Mouse (Mus musculus): ENCODE data around the gene Npas3. TPM values are rescaled to one million over a fixed set of nuclear protein-coding genes. Genes with fewer than 3 reads are reported as not detected.

The Npas3 gene
- polyA plus RNA-seq, 1 experiment: 0.01 TPM

GRCm38 (mm10) chr12:54067886-54068756 is 819.6 kb downstream of the Npas3 start:
- H3ac ChIP-seq (ENCODE audit: control insufficient read depth, insufficient read length, low read depth): no peak overlapping the region
- no peaks in the 10 kb centered on the region for H3K79me3 ChIP-seq (ENCODE audit: low read depth)
- H3K27me3 ChIP-seq (ENCODE audit: control insufficient read depth, insufficient read depth, insufficient read length): no peaks in the 10 kb centered on the region
- no peak overlapping the region for H3K4me3 ChIP-seq (ENCODE audit: insufficient read depth, poor library complexity, severe bottlenecking)
- H3K36me3 ChIP-seq (ENCODE audit: control insufficient read depth, insufficient read depth): no peaks in the 10 kb centered on the region
- TF ChIP-seq FOSL1 (IDR thresholded peaks at IDR 0.05; ENCODE audit: insufficient read depth, low read length, poor library complexity, severe bottlenecking) (no peak), USF1 (IDR thresholded peaks at IDR 0.05; ENCODE audit: low read depth) (no peak), MAX (IDR thresholded peaks at IDR 0.05) (no peak)
- no peaks in the 10 kb centered on the region for H3K79me2 ChIP-seq (ENCODE audit: control insufficient read depth, insufficient read depth)

- H3ac ChIP-seq (ENCODE audit: control insufficient read depth, insufficient read length, low read depth): no peak overlapping the region
- TF ChIP-seq CEBPB (IDR thresholded peaks at IDR 0.05; ENCODE audit: low read depth) (no peak), MAX (IDR thresholded peaks at IDR 0.05) (no peak), MYOG (IDR thresholded peaks at IDR 0.05; ENCODE audit: control insufficient read depth, extremely low read depth, insufficient read length) (no peak), CTCF (IDR thresholded peaks at IDR 0.05; ENCODE audit: control insufficient read depth, insufficient read depth, insufficient read length) (no peak), USF1 (IDR thresholded peaks at IDR 0.05; ENCODE audit: low read depth) (no peak), MYOD1 (IDR thresholded peaks at IDR 0.05; ENCODE audit: control insufficient read depth, insufficient read length, low read depth) (no peak), FOSL1 (IDR thresholded peaks at IDR 0.05; ENCODE audit: insufficient read depth, low read length, poor library complexity, severe bottlenecking) (no peak)
- no peak overlapping the region for H3K4me3 ChIP-seq (ENCODE audit: insufficient read depth, poor library complexity, severe bottlenecking)
These were observed 820.3 kb downstream of the Npas3 start for GRCm38 (mm10) chr12:54068757-54069146.

GRCm38 (mm10) chr12:54074012-54074411 is 825.5 kb downstream of the Npas3 start:
- no peaks in the 10 kb centered on the region for H3K27me3 ChIP-seq (ENCODE audit: control insufficient read depth, insufficient read depth, insufficient read length)
- TF ChIP-seq MYOG (IDR thresholded peaks at IDR 0.05; ENCODE audit: control insufficient read depth, extremely low read depth, insufficient read length) (no peak), FOSL1 (IDR thresholded peaks at IDR 0.05; ENCODE audit: insufficient read depth, low read length, poor library complexity, severe bottlenecking) (no peak), MAX (IDR thresholded peaks at IDR 0.05) (no peak)
- no peaks in the 10 kb centered on the region for H3K79me2 ChIP-seq (ENCODE audit: control insufficient read depth, insufficient read depth)
- H3ac ChIP-seq (ENCODE audit: control insufficient read depth, insufficient read length, low read depth): no peak overlapping the region
- no peak overlapping the region for H3K4me3 ChIP-seq (ENCODE audit: insufficient read depth, poor library complexity, severe bottlenecking)
- H3K79me3 ChIP-seq (ENCODE audit: low read depth): no peaks in the 10 kb centered on the region
- H3K36me3 ChIP-seq (ENCODE audit: control insufficient read depth, insufficient read depth): no peaks in the 10 kb centered on the region

More at GRCm38 (mm10) chr12:54068757-54069146, 820.3 kb downstream of the Npas3 start:
- Histone ChIP-seq H3K27me3 (ENCODE audit: control insufficient read depth, insufficient read depth, insufficient read length) (no peaks in the 10 kb centered on the region), H3K79me3 (ENCODE audit: low read depth) (no peaks in the 10 kb centered on the region), H3K36me3 (ENCODE audit: control insufficient read depth, insufficient read depth) (no peaks in the 10 kb centered on the region), H3K79me2 (ENCODE audit: control insufficient read depth, insufficient read depth) (no peaks in the 10 kb centered on the region)

GRCm38 (mm10) chr12:54080996-54081395 is 832.5 kb downstream of the Npas3 start:
- TF ChIP-seq MAX (IDR thresholded peaks at IDR 0.05): no peak
- no peak for TF ChIP-seq FOSL1 (IDR thresholded peaks at IDR 0.05; ENCODE audit: insufficient read depth, low read length, poor library complexity, severe bottlenecking)
- TF ChIP-seq CEBPB (IDR thresholded peaks at IDR 0.05; ENCODE audit: low read depth): no peak
- no peak for TF ChIP-seq MYOG (IDR thresholded peaks at IDR 0.05; ENCODE audit: control insufficient read depth, extremely low read depth, insufficient read length)
- TF ChIP-seq CTCF (IDR thresholded peaks at IDR 0.05; ENCODE audit: control insufficient read depth, insufficient read depth, insufficient read length): no peak
- TF ChIP-seq MYOD1 (IDR thresholded peaks at IDR 0.05; ENCODE audit: control insufficient read depth, insufficient read length, low read depth): no peak
- TF ChIP-seq USF1 (IDR thresholded peaks at IDR 0.05; ENCODE audit: low read depth): no peak
- Histone ChIP-seq H3K36me3 (ENCODE audit: control insufficient read depth, insufficient read depth) (no peaks in the 10 kb centered on the region), H3K79me3 (ENCODE audit: low read depth) (no peaks in the 10 kb centered on the region), H3K79me2 (ENCODE audit: control insufficient read depth, insufficient read depth) (no peaks in the 10 kb centered on the region), H3K4me3 (ENCODE audit: insufficient read depth, poor library complexity, severe bottlenecking) (no peak overlapping the region), H3K27me3 (ENCODE audit: control insufficient read depth, insufficient read depth, insufficient read length) (no peaks in the 10 kb centered on the region), H3ac (ENCODE audit: control insufficient read depth, insufficient read length, low read depth) (no peak overlapping the region)

DNA sequence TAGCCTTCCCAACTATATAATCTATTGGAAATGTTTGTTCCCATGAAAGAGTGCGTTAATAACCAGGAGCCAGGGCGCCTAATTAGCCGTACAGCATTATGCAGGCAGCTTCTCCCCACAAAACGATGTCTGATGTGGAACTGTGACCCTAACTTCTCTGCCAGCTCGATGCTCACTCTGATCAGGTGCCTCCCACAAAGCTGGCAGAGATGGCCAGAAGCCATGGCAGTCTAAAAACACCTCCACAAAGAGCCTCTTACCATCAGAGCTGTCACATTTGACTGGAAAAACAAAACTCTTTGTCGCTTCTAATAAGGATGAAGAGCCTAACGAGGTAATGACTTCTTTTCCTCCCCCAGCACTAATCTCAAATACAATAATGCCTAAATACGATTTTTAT is 845.3 kb downstream of the Npas3 start:
- Histone ChIP-seq H3K4me3 (ENCODE audit: insufficient read depth, poor library complexity, severe bottlenecking) (no peak overlapping the region), H3K79me2 (ENCODE audit: control insufficient read depth, insufficient read depth) (no peaks in the 10 kb centered on the region), H3K27me3 (ENCODE audit: control insufficient read depth, insufficient read depth, insufficient read length) (no peaks in the 10 kb centered on the region), H3K36me3 (ENCODE audit: control insufficient read depth, insufficient read depth) (no peaks in the 10 kb centered on the region), H3ac (ENCODE audit: control insufficient read depth, insufficient read length, low read depth) (no peak overlapping the region), H3K79me3 (ENCODE audit: low read depth) (no peaks in the 10 kb centered on the region)
- TF ChIP-seq MYOD1 (IDR thresholded peaks at IDR 0.05; ENCODE audit: control insufficient read depth, insufficient read length, low read depth): no peak
- TF ChIP-seq CEBPB (IDR thresholded peaks at IDR 0.05; ENCODE audit: low read depth): no peak
- no peak for TF ChIP-seq MYOG (IDR thresholded peaks at IDR 0.05; ENCODE audit: control insufficient read depth, extremely low read depth, insufficient read length)
- no peak for TF ChIP-seq MAX (IDR thresholded peaks at IDR 0.05)
- TF ChIP-seq CTCF (IDR thresholded peaks at IDR 0.05; ENCODE audit: control insufficient read depth, insufficient read depth, insufficient read length): no peak
- TF ChIP-seq FOSL1 (IDR thresholded peaks at IDR 0.05; ENCODE audit: insufficient read depth, low read length, poor library complexity, severe bottlenecking): no peak
- no peak for TF ChIP-seq USF1 (IDR thresholded peaks at IDR 0.05; ENCODE audit: low read depth)

DNA sequence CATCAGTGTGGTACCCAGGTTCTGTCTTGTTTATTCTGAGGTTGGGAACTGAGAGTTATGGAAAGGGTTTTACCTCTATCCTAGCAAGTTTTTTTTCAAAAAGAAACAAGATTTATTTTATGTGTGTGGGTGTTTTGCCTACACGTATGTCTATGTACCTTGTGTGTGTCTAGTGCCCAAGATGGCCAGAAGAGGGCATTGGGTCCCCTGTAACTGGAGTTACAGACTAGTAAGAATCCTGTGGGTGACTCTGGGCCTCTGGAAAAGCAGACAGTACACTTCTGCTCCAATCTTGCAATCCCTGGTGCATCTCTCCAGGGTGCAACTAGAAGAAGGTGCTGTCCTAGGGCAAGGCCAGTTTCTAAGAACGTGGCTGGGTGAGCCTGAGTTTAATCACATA is 848.0 kb downstream of the Npas3 start:
- no peak for TF ChIP-seq FOSL1 (IDR thresholded peaks at IDR 0.05; ENCODE audit: insufficient read depth, low read length, poor library complexity, severe bottlenecking)
- TF ChIP-seq USF1 (IDR thresholded peaks at IDR 0.05; ENCODE audit: low read depth): no peak
- TF ChIP-seq CTCF (IDR thresholded peaks at IDR 0.05; ENCODE audit: control insufficient read depth, insufficient read depth, insufficient read length): no peak
- TF ChIP-seq CEBPB (IDR thresholded peaks at IDR 0.05; ENCODE audit: low read depth): no peak
- no peak for TF ChIP-seq MAX (IDR thresholded peaks at IDR 0.05)
- TF ChIP-seq MYOD1 (IDR thresholded peaks at IDR 0.05; ENCODE audit: control insufficient read depth, insufficient read length, low read depth): no peak
- TF ChIP-seq MYOG (IDR thresholded peaks at IDR 0.05; ENCODE audit: control insufficient read depth, extremely low read depth, insufficient read length): no peak
- Histone ChIP-seq H3K27me3 (ENCODE audit: control insufficient read depth, insufficient read depth, insufficient read length) (no peaks in the 10 kb centered on the region), H3ac (ENCODE audit: control insufficient read depth, insufficient read length, low read depth) (no peak overlapping the region), H3K4me3 (ENCODE audit: insufficient read depth, poor library complexity, severe bottlenecking) (no peak overlapping the region), H3K79me2 (ENCODE audit: control insufficient read depth, insufficient read depth) (no peaks in the 10 kb centered on the region), H3K36me3 (ENCODE audit: control insufficient read depth, insufficient read depth) (no peaks in the 10 kb centered on the region), H3K79me3 (ENCODE audit: low read depth) (no peaks in the 10 kb centered on the region)

Measured in C2C12 (cell line).